Mouse (Mus musculus) testis, postnatal 14 days (tissue): ENCODE measurements around the gene Sema6d.

ENCODE experiments used
- DNase-seq: peaks from one replicate; pipeline ENCODE4 v3.0.0; 2021; ENCODE audit warnings: low spot score

Sema6d gene

GRCm38 (mm10) chr2:124472674-124473507 lies 383.1 kb downstream of the Sema6d start:
- DNase-seq, result no peak

- no peak for DNase-seq
Measured at GRCm38 (mm10) chr2:124477904-124478303, 388.1 kb downstream of the Sema6d start.

- no peak for DNase-seq
Measured at GRCm38 (mm10) chr2:124478526-124478925, 388.8 kb downstream of the Sema6d start.

GRCm38 (mm10) chr2:124485761-124486160 lies 396.0 kb downstream of the Sema6d start:
- no peak for DNase-seq

GRCm38 (mm10) chr2:124490010-124490801 lies 400.4 kb downstream of the Sema6d start:
- DNase-seq, result no peak

GRCm38 (mm10) chr2:124495751-124496150 lies 406.0 kb downstream of the Sema6d start:
- DNase-seq, result no peak

GRCm38 (mm10) chr2:124499670-124500069 lies 409.9 kb downstream of the Sema6d start:
- DNase-seq, result no peak

GRCm38 (mm10) chr2:124505784-124506489 lies 416.2 kb downstream of the Sema6d start:
- no peak for DNase-seq

- DNase-seq, result no peak
Measured at GRCm38 (mm10) chr2:124507804-124508203, 418.0 kb downstream of the Sema6d start.

- DNase-seq, result no peak
Measured at GRCm38 (mm10) chr2:124509479-124509878, 419.7 kb downstream of the Sema6d start.

GRCm38 (mm10) chr2:124511826-124512225 lies 422.1 kb downstream of the Sema6d start:
- DNase-seq, result no peak

GRCm38 (mm10) chr2:124522426-124522825 lies 432.7 kb downstream of the Sema6d start:
- no peak for DNase-seq

- no peak for DNase-seq
Measured at GRCm38 (mm10) chr2:124523667-124524066, 433.9 kb downstream of the Sema6d start.

GRCm38 (mm10) chr2:124524167-124524566 lies 434.4 kb downstream of the Sema6d start:
- no peak for DNase-seq

GRCm38 (mm10) chr2:124527641-124528040 lies 437.9 kb downstream of the Sema6d start:
- no peak for DNase-seq

GRCm38 (mm10) chr2:124530441-124530840 lies 440.7 kb downstream of the Sema6d start:
- DNase-seq, result no peak

- no peak for DNase-seq
Measured at GRCm38 (mm10) chr2:124531062-124531461, 441.3 kb downstream of the Sema6d start.

GRCm38 (mm10) chr2:124532906-124533305 lies 443.1 kb downstream of the Sema6d start:
- no peak for DNase-seq

GRCm38 (mm10) chr2:124533602-124534001 lies 443.8 kb downstream of the Sema6d start:
- DNase-seq, result no peak

- DNase-seq, result no peak
Measured at GRCm38 (mm10) chr2:124550315-124550714, 460.5 kb downstream of the Sema6d start.

- DNase-seq, result no peak
Measured at GRCm38 (mm10) chr2:124554751-124555415, 465.1 kb downstream of the Sema6d start.
